Mouse (Mus musculus) cerebellum, adult 9-11 months (tissue): ENCODE data around the gene Sgsm1.
A peak's percentile ranks its signal among the peaks of the same experiment; 100 is the strongest.
"Not testable (repeated sequence)": the region's sequence is repeated elsewhere in the genome, so short reads cannot be mapped to it uniquely, and the experiment has no call there.

Experiments used
- DNase-seq: peaks from one replicate; pipeline ENCODE4 v3.0.0; 2022

Gene Sgsm1

DNA sequence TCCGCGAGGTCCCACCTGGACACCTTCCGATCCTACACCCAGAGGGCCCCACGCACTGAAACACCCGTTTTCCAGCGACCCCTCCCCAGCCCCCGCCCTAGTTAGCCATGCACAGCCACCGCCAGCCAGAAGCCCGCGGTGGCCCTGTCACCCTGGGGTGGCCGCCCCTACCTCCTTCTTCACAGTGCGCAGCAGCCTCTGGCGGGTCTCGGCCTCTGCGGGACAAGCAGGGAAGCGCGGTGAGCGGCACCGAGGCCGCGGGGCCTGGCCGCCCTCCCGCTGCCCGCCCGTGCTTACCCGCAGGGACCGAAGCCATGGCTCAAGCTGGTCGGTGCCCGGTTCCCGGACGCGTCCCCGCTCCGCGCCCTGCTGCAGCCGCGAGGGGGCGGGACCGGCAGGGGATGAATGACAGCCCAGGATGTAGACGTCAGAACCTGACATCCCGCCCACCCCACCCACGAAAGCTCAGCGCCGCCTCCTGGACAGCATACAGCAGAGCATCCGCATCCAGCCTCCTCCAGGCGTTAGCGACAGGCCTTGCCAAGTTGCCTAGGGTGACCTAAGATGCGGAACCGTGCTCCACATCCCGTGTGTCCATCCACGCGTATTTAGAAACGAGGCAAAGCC is at the start of gene Sgsm1:
Gene Sgsm1 (minus strand): TSS at position 410 of the 627 bp plus-strand sequence.
- peak; percentile 92 for DNase-seq

- no peak for DNase-seq
Observed at GRCm38 (mm10) chr5:113358833-113359232, 48.2 kb upstream of the Sgsm1 start.

GRCm38 (mm10) chr5:113357656-113358055 is 47.1 kb upstream of the Sgsm1 start:
- no peak for DNase-seq

DNA sequence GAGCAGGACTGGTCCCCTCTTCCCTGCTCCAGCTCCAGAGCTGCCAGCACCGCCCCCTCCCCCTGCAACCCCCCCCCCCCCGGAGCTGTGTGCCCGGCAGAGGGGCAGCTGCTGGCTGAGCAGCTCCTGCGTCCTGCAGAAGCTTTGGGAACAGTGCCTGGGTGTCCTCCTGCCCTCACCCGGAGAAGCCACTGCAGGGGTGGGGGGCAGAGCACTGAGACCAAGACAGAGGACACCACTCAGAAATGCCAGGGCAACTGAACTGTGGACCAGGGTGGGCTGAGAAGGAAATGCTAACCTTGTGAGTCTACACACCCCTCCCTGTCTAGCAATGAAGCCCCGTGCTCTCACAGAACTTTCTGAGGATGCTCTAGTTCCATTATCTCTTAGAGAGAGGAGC is 46.6 kb upstream of the Sgsm1 start, which contains the start of gene Aym1:
Gene Aym1 (plus strand): TSS at position 109 of the 400 bp plus-strand sequence.
- DNase-seq = no peak

- DNase-seq = no peak
Observed at GRCm38 (mm10) chr5:113354311-113354710, 43.7 kb upstream of the Sgsm1 start.

- DNase-seq = no peak
Observed at GRCm38 (mm10) chr5:113352636-113353035, 42.0 kb upstream of the Sgsm1 start.

GRCm38 (mm10) chr5:113351768-113352167 is 41.2 kb upstream of the Sgsm1 start:
- no peak for DNase-seq

- DNase-seq = no peak
Observed at GRCm38 (mm10) chr5:113349810-113350209, 39.2 kb upstream of the Sgsm1 start.

DNA sequence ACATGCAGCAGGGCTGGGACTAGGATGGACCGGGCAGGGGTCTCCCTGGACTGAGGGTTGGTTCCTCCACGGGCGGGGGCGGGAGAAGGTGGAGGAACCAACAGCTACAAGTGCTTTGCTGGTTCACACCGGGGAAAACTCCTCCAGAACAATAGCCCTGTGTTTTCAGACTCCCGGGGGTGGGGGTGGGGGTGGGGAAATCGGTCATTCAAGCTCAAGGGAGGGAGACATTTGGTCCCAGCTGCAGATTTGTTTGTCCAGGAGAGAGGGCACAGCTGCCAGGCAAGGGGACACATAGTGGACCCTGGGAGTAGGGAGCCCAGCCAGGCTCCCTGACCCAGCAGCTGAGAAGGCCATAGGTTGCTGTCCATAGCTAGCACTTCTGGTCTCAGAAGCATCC is 38.6 kb upstream of the Sgsm1 start:
- no peak for DNase-seq

GRCm38 (mm10) chr5:113348597-113348996 is 38.0 kb upstream of the Sgsm1 start:
- no peak for DNase-seq

- no peak for DNase-seq
Observed at GRCm38 (mm10) chr5:113347593-113347992, 37.0 kb upstream of the Sgsm1 start.

- DNase-seq = not testable (repeated sequence)
Observed at GRCm38 (mm10) chr5:113346651-113347050, 36.1 kb upstream of the Sgsm1 start.

DNA sequence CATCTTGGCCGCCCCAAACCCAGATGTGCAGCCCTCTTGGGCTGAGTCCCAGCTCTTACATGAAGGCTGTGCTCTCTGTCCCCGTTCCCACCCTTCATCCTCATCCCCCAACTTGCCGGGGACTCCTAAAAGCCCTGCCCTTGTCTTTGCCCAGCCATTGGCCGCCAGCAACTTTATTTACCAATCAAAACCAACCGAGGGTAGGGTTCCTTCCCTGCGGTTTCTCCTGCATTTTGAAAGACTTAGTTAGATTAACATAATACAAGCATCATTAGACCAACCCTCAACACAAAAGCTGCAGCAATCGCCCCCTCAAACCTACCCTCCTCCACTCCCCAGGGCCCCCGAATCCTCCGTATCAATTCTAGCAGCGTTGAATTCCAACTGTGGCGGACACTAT is 35.2 kb upstream of the Sgsm1 start:
- DNase-seq = no peak

DNA sequence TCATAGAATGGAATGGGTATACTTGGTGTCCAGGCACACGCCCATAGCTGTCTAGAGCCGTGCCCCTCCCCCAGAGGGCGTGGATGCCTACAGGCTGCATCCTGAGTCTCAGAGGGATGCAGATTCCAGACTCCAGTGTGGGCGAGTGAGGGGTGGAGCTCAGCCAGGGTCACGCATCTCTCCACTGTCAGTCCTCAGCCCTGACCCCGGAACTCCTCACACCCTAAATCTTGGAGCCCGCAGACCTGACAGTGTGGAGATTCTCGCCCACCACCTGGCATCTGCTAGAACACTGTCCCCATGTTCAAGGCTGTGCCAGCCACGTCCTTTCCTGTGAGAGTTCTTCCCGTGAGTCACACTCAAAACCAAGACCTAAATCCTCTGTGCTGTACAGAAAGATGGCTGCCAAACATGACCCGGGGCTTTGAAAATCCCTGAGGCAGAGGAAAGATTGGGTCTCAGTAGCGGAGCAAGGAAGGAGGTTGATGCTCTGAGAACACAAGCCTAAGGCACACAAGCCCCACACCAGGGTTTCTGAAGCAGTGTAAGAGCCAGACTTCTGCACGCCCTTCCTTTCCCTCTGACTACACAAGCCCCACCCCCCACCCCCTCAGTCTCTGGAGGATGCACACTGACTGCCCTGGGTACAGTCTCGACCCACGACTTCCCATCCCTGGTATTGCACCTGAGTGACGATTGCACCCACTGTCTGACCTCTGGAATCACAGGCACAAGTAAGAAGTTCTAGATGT is 34.2 kb upstream of the Sgsm1 start:
- DNase-seq = no peak

GRCm38 (mm10) chr5:113336281-113336680 is 25.7 kb upstream of the Sgsm1 start:
- DNase-seq = no peak

GRCm38 (mm10) chr5:113335732-113336131 is 25.1 kb upstream of the Sgsm1 start:
- no peak for DNase-seq

DNA sequence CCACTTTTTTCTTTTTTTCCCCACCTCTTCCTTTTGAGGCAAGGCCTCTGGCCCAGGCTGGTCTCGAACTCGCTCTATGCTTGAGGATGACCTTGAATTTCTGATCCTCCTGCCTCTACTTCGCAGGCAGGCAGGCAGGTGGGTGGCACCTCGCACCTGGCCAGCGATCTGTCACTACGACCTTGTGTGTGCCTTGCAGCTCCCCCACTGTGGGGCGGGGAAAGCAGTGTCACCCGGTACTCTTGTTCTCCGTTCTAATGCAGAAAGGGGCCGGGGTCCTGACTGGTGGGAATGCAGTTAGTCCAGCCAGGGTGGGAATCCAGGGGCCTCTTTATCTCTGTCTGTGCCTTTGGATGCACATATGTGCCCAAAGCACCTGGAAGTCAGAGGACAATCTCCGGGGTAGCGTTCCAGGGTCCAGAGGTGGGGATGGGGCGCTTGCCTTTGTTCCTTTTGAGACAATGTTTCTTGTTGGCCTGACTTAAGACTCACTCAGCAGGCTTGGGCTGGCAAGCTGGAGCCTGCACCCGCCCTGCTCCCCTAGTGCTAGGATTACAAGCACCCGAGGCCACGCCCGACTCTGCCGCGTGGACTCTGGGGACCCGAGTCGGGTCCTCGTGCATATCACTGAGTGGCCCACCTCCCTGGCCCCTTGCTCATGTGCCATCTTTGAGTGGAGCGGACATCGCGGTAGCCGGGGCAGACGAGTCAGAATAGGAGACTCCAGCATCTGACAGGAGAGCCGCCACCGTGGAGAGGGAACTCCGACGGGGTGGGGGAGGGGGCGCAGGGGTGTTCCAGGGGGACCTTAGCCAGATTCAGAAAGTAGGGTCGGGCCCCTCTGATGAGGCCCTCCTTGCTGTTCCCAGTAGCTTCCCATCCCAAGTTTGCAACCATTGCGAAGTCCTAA is 24.3 kb upstream of the Sgsm1 start:
- no peak for DNase-seq

- DNase-seq = no peak
Observed at GRCm38 (mm10) chr5:113332899-113333298, 22.3 kb upstream of the Sgsm1 start.

- no peak for DNase-seq
Observed at GRCm38 (mm10) chr5:113332239-113332638, 21.7 kb upstream of the Sgsm1 start.

- no peak for DNase-seq
Observed at GRCm38 (mm10) chr5:113330202-113330601, 19.6 kb upstream of the Sgsm1 start.

DNA sequence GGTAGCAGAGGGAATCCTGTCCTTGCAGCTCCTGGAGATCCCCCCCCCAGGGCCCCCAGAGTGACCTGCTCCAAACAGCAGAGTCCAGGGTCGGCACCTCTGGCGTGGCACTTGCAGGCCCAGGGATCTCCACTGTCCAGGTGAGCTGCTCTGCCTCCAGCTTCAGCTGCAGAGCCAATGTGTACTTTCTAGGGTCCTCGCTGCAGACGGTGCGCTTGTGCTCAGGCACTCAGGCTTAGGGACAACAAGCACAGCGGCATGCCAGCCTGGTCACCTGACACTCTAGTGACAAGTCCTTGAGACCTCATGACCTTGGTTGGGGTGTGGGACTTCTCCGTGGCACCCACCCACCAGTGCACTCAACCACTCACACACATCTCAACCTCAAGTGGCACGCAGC is 18.9 kb upstream of the Sgsm1 start:
- no peak for DNase-seq

DNA sequence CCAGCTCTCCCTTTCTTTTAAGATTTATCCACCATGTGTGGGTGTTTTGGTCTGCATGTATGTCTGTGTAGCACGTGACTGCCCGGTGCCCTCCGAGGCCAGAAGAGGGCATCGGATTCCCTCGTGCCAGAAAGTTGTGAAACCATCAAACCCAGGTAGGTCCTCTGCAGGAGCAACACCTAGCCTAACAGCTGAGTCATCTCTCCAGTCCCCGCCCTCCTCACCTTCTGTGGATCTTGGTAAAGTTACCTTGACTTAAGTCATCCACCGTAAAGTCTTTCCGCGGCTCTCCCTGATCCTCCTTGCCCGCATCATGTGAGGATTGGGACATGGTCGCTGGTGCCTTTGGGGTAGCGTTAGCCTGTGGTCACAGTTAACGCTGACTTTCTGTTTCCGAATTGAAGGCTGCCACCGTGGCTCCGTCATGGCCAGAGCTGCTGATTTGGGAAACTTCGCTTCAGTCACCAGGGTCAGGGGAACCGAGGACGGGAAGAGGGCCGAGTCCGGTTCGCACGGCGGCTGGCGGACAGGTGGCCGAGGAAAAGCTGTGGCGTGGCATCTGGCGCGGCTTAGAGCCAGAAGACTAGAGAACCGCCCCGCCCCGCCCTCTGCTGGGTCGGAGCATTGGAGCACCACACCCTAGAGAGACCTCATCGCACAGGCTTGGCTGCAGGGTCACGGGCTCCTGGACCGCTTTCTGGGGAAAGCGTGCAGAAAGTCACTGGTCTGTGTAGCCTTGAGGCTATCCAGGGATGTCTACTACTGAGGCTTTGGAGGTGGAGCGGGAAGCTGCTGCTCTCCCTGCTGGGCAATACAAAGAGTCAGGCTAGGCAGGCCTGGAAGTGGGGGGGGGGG is 13.4 kb upstream of the Sgsm1 start:
- DNase-seq = no peak
